Mouse (Mus musculus) ZHBTc4 (cell line): ENCODE measurements around the gene Olfr628.
"Not testable (repeated sequence)": the region's sequence is repeated elsewhere in the genome, so short reads cannot be mapped to it uniquely, and the experiment has no call there.

Experiments
- DNase-seq: peaks from one replicate; pipeline ENCODE4 v3.0.0-alpha.2; 2011; ENCODE audit warnings: low read depth, low spot score

Gene Olfr628

DNA sequence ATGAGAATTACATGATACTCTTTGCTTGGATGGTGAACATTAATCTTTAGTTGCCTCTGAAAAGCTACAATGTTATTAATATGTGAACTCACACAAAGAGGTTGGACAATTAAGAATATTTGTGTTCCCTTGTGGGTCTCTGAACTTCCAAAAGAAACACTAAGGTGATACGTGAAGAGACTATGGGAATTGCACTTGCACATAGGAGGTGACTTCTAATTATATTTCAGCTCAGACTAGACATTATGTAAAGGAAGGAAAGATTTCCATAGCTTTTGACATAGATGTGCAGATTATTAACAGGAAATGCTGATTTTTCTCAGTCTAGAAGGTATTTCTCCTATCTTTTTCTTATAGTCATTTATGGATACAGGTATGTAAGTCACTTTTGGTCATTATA is at the start of gene Olfr628:
Olfr628 (plus strand) TSS at position 301 of the 400 bp plus-strand sequence.
- no peak for DNase-seq

DNA sequence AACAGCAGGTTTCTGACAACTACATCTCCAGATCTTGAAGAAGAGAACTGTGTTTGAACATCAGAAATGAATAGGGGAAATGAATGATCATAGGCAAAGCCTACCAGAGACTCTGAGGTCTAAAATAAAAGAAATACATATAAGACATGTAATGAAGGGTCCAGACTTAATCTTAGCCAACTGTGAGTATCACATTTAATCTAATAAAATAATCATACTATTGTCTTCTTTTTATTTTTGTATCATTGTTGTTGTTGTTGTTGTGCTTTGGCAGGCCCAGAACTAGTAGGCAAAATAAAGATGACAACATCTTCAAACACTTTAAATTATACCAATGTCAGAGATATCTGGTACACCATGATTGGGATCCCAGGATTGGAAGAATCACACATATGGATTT is 47.8 kb upstream of the Olfr628 start, which contains the start of gene Olfr625-ps1:
Olfr625-ps1 (plus strand) TSS at position 301 of the 400 bp plus-strand sequence.
- no peak for DNase-seq

- no peak for DNase-seq
These were observed 30.7 kb upstream of the Olfr628 start for GRCm38 (mm10) chr7:103699469-103699868.

- DNase-seq = no peak
These were observed 18.1 kb upstream of the Olfr628 start for GRCm38 (mm10) chr7:103712024-103712423.

DNA sequence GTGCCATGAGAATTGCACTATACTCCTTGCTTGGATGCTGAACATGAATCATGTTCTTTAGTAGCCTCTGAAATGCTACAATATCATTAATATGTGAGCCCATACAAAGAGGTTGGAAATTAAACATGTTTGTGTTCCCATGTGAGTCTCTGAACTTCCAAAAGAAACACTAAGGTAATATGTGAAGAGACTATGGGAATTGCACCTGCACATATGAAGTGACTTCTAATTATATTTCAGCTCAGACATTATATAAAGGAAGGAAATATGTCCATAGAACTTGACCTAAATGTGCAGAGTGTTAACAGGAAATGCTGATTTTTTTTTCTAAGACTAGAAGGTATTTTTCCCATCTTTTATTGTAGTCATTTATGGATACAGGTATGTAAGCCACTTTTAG is 15.8 kb upstream of the Olfr628 start, which contains the start of gene Olfr243:
Olfr243 (plus strand) TSS at position 301 of the 400 bp plus-strand sequence.
- DNase-seq = no peak

GRCm38 (mm10) chr7:103716398-103716797 is 13.8 kb upstream of the Olfr628 start:
- not testable (repeated sequence) for DNase-seq

DNA sequence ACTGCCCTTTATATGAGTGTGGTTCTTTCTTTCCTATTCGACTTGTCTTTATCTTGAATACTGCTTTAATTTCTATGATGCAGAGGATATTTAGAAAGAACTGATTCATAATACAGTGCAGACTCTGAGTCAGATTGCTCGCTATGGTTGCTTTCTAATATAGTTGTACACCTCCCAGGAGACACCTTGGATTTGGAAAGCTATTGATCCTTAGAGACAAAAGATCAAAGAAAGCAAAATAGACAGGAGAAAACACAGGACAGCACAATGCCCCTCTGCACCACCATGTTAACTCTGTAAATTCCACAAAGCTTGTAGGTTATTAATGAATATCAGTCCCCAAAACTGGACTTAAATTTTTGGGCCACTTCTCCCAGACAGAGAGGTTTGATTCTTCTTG is 14.7 kb downstream of the Olfr628 start, which contains the start of gene Olfr629:
Olfr629 (minus strand) TSS at position 101 of the 400 bp plus-strand sequence.
- no peak for DNase-seq

DNA sequence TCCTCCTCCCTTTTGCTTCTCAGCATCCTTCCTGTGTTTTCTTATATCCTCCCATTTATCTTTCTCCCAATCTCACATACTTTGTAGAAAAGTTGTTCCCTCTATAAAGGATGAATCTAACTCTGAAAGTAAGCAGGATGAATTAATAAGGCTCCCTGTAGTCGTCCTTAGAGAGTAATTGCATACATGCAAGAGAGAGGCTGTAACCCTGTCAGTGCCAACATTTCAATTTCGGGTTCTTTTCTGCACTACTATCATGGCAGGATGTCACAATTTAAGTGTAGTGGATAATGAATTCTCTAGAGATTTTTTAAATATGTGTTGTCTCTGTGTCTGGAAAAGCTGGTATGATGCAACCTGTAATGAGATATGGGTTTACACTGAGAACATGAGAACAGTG is 27.1 kb downstream of the Olfr628 start, which contains the start of gene Olfr630:
Olfr630 (minus strand) TSS at position 101 of the 400 bp plus-strand sequence.
- no peak for DNase-seq

- not testable (repeated sequence) for DNase-seq
These were observed 32.0 kb downstream of the Olfr628 start for GRCm38 (mm10) chr7:103762212-103762611.

DNA sequence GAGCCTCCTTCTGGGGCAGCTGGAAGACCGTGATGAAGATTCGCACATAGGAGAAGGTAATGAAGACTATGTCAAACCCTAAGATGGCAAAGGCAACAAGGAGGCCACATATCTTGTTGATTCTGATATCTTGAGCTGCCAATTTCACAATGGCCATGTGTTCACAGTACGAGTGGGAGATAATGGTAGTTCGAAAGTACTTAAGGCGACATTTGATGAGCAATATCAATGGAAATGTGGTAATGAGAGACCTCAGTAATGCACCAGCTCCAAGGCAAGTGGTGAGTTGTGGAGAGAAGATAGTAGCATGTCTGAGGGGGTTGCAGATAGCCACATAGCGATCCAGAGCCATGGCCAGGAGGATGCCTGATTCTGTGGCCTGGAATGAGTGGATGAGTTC is 37.5 kb downstream of the Olfr628 start:
- not testable (repeated sequence) for DNase-seq

DNA sequence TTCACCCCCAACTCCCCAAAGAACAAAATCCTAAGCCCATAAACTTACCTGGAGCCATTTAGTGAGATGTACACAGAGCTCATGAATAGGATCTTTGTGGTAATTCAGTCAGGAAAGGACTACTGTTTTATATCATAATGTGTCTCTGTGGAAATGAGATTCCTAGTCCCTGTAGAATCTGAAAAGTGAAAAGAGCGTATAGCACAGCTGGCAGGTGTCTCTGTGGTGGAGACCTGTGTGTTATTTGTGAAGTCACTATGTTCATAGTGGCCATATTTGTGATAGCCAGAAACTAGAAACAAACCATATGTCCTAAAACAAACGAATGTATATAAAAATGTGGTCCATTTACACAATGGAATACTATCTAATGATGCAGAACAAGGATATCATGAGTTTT is 41.3 kb downstream of the Olfr628 start, which contains the start of gene Olfr69:
Olfr69 (minus strand) TSS at position 101 of the 400 bp plus-strand sequence.
- no peak for DNase-seq

GRCm38 (mm10) chr7:103777652-103778051 is 47.5 kb downstream of the Olfr628 start:
- not testable (repeated sequence) for DNase-seq

DNA sequence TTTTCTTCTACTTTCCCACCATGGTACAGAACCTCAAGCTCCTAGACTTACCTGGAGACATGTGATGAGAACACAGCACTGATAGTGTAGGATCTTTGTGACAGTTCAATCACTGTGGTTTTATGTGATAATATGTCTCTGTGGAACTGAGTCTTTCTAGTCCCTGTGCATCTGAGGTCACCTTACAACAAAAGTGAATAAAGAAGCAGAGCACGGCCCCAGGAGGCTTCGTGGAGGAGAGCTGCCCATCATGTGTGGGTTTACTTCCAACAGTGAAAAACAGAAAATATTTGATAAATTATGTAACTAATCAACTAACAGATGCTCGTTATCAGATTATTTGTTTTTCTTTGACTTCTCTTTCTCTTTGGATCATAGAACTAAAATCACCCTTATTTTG is 49.4 kb downstream of the Olfr628 start, which contains the start of gene Olfr68:
Olfr68 (minus strand) TSS at position 101 of the 400 bp plus-strand sequence.
- no peak for DNase-seq
